Mouse (Mus musculus) CD4-positive helper T cell, adult 2 months (primary cell): Measurements from ENCODE around the gene Tymp.

ENCODE experiments used
- DNase-seq: peaks from one replicate; pipeline ENCODE4 v3.0.0-alpha.2; 2012; ENCODE audit warnings: low read depth, missing footprints, low spot score

Gene Tymp

DNA sequence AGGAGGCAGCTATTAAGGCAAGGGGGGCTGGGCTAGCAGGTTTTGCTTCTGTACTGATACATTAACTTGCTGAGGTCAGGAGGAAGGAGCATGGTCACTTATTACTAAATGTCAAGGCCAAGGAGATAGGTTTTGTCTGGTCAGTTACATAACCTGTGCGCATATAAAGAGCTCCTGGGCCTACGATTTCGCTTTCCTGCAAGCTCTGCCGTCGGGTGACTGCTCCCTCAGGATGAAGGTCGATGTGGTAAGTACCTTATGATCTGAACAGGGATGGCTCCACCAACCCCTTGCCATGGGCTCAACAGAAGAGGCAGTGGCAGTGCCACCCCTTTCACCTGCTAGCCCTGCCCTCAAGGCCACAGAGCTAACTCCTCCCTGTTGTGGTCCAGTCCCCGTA lies 42.6 kb downstream of the Tymp start, which contains the start of gene Miox:
Miox (plus strand) TSS at position 128 of the 400 bp plus-strand sequence.
- no peak for DNase-seq

DNA sequence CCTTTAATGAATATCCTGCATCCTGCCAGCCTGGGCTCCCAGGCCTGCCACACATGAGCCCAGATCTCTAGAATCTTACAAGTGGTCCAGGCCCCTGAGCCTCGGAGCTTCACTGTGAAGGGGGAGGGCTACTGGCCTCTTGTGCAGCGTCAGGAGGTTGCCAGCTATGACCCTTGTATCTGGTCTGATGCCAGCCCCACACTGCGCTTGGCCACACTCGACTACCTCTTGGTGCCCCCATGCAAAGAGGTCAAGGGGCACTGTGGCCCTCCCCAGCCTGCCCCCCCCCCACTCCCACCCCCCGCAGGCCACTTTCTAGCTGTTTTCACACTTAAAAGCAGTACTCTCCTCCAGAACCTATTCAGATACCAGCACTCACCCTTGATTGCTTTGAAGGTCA lies 50.4 kb downstream of the Tymp start:
- no peak for DNase-seq

DNA sequence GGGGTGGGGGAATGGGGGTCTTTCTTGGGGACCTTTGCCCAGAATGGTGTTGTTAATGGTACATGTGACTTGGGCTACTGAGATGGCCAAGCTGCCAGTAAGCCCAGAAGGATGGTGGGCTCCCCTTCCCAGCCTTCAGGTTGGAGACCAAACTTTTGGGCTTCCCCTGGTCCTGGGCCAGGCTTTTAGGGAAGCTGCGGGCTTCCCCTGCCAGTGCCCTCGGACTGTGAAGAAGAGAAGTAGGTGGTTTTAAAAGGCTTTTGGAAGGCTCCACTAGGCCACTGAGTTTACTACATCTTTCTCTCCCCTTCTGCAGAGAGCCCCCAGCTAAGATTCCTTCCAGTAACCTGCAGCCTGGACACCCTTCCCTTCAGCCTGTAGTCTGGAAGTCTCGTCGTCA lies 53.2 kb downstream of the Tymp start:
- no peak for DNase-seq

DNA sequence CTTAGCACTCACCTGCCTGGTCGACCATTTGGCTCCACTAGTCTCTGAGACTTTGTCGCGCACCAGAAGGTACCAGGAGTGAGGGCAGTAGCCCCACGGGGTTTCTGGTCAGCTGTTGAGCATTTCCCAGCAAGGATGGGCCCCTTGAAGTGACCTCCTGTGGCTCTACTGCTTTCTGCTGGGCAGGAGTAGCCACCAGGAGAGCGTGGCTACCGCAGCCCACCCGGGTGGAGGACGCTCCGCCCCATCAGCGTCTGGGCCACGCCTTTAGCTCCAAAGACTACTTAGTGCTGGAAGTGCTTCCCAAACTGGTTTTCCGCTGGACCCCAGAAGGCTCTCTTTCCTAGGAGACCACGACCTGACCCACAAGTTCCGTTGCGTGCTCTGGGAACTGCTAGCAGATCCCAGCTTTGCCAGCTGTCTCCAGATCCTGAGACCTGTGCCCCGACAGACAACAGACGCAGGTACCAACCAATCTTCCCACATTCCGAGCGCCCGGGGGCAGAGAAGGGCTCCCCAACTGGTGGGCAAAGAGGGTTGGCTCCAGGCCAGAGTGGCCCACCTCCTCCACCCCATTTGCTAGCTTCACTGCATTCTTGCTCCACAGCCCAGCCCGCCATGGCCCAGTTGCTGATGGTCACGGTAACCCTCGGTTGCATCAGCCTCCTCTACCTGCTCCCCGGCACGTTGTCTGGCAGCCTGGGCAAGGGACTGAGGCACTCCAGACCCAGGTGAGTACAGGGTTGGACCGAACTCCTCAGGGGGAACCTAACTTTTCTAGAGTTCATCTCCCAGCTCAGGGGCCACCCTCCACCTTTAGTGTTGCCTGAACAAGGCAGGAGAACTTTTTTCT lies 53.9 kb downstream of the Tymp start, which contains the start of gene Adm2:
Adm2 (plus strand) TSS at position 51 of the 853 bp plus-strand sequence.
- DNase-seq: no peak
